Mouse (Mus musculus): Measurements from ENCODE around the gene Tlr12.
"Not testable (repeated sequence)": the region's sequence is repeated elsewhere in the genome, so short reads cannot be mapped to it uniquely, and the experiment has no call there.

The Tlr12 gene

GRCm38 (mm10) chr4:128618963-128619362 is 544 bp upstream of the Tlr12 start:
- DNase-seq = no peak

GRCm38 (mm10) chr4:128617363-128618120 is 877 bp downstream of the Tlr12 start:
- DNase-seq = no peak

GRCm38 (mm10) chr4:128615761-128616160 is 2.7 kb downstream of the Tlr12 start:
- DNase-seq = no peak

DNA sequence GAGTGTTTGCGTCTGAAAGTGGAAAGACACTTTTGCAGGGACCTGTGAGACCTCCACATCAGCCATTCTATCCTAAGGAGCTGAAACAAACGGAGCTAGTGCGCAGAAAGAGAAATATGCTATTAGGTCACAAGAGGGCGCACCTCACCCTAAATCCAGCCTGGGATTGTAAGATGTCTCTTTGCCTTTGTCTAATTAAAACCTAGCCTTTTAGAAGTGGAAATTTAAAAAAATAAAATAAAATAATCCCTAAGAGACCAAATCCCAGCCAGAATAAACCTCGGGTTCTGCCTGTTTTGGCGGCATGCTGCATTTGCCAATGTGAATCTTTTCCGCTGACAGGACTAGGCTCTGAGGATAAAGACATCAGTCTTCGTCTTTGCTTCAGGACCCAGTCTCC is 5.1 kb downstream of the Tlr12 start:
- DNase-seq = peak; percentile 48

DNA sequence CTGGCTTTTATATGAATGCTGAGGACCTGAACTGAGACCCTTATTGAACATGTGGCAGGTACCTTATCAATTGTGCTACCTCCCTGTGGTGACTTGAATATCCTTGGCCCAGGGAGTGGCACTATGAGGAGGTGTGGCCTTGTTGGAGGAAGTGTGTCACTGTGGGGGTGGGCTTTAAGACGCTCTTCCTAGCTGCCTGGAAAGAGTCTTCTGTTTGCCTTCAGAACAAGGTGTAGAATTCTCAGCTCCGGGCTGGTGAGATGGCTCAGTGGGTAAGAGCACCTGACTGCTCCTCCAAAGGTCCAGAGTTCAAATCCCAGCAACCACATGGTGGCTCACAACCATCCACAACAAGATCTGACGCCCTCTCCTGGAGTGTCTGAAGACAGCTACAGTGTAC is 6.7 kb downstream of the Tlr12 start:
- DNase-seq = not testable (repeated sequence)

GRCm38 (mm10) chr4:128610706-128611105 is 7.7 kb downstream of the Tlr12 start:
- peak; percentile 27 for DNase-seq

DNA sequence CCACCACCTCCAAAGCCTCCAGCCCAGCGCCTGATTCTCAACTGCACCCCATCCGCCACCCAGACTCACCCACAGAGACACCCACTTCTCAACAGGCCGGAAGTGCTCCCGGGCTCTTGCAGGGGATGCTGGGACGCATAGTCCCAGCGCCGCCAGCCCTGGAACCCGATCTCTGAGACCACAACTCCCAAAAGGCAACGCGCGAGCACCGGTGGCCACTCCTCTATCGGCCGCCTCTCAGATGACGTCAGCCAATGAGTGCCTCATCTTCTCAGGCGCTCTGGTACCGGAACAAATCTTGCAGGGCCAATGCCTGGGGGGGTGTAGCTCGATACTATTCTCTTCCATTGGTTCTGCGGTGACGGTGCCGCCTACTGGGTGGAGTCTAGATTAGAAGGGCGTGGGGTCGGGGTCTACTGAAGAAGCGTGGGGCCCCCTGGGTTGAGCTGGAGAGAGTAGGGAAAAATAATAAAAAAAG is 8.5 kb downstream of the Tlr12 start, which contains the start of gene Zscan20:
Zscan20 (minus strand) TSS at position 174 of the 478 bp plus-strand sequence.
- peak; percentile 95 for DNase-seq

DNA sequence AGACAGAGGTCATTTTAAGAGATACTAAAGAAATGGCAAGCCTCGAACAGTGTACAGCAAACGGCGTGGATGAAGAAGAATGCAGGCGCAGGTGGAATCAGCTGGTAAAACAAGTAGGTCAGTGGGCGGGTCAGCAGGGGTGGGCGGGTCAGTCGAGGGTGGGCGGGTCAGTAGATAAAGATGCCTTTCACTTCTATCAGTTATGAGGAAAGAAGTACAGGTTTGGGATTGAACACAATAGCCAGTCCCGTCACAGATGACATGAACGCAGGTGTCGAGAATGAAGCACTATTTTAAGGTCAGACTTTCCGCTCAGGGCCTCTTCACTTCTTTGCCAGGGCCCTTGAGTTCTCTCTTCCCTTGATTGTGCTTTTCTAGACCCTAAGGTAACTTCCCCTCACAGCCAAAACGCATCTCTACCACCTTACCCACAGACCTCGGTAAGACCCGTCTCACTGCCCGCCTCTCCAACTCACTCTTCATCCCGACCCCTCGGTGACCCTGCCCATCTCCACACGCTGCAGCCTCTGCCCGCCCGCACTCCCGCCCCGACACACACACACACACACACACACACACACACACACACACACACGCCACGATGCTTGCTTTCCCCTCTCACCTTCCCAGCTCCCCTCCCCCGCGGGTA is 9.0 kb downstream of the Tlr12 start:
- no peak for DNase-seq

GRCm38 (mm10) chr4:128607661-128608060 is 10.8 kb downstream of the Tlr12 start:
- no peak for DNase-seq

- no peak for DNase-seq
Observed at GRCm38 (mm10) chr4:128606586-128606985, 11.8 kb downstream of the Tlr12 start.

GRCm38 (mm10) chr4:128597801-128598560 is 20.4 kb downstream of the Tlr12 start:
- DNase-seq = no peak

DNA sequence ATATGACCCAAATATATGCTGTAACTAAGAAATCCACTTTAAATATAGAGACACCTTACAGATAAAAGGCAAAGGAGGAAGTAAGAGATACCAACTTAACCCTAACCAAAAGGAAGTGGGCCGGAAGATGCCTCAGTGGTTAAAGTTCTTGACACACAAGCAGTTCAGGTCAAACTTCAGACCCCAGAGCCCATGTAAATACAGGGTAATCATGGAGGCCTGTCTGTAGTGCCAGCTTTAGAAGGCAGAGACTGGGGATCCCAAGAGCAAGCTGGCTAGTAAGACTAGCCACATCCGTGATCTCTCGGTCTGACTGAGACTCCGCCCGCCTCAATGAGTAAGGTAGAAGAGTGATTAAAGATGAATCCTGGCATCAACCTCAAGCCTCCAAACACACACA is 24.4 kb downstream of the Tlr12 start:
- no peak for DNase-seq

- no peak for DNase-seq
Observed at GRCm38 (mm10) chr4:128593286-128593685, 25.1 kb downstream of the Tlr12 start.

GRCm38 (mm10) chr4:128579182-128579581 is 39.2 kb downstream of the Tlr12 start:
- no peak for DNase-seq

DNA sequence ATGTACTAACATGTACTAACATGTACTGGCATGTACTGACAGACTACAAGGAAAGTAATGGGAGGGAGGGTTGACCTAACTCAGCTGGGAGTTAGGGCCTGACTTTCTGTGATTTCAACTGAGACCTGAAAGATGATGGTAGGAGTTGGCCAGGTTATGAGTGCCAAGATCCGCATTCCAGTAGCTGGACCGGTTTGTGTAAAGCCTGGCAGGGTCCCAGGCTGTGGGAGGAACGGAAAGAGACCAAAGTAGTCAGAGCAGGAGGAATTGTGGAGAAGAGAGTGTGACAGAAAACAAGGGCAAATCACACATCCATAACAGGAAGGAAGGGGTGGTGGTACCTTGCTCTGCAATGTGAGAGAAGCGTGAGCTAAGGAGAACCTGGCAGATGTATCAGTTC is 42.6 kb downstream of the Tlr12 start:
- no peak for DNase-seq
